Mouse (Mus musculus): ENCODE measurements around the gene Agfg1. TPM values are rescaled to one million over a fixed set of nuclear protein-coding genes. Genes with fewer than 3 reads are reported as not detected.
A peak's percentile ranks its signal among the peaks of the same experiment; 100 is the strongest.

The Agfg1 gene
- total RNA-seq (2021): 10 to 100 TPM; 81.8 to 90.3 TPM
- long read RNA-seq, experiment 1, transcript Agfg1-204 (13 exons, 2,352 nt): minor isoform, 5 of 89 reads
- long read RNA-seq, experiment 1, transcript Agfg1-208 (13 exons, 2,991 nt): major isoform, 37 of 89 reads
- long read RNA-seq, experiment 1, transcript Agfg1-205 (12 exons, 2,078 nt): minor isoform, 5 of 89 reads
- long read RNA-seq, experiment 1, partial matches to known transcripts: 3 of 89 reads
- long read RNA-seq, experiment 1, other reads (novel, unspliced or antisense): 39 of 89 reads
- long read RNA-seq, experiment 2, transcript Agfg1-208 (13 exons, 2,991 nt): major isoform, 25 of 74 reads
- long read RNA-seq, experiment 2, transcript Agfg1-205 (12 exons, 2,078 nt): minor isoform, 7 of 74 reads
- long read RNA-seq, experiment 2, transcript Agfg1-204 (13 exons, 2,352 nt): minor isoform, 7 of 74 reads
- long read RNA-seq, experiment 2, partial matches to known transcripts: 4 of 74 reads
- long read RNA-seq, experiment 2, other reads (novel, unspliced or antisense): 29 of 74 reads

DNA sequence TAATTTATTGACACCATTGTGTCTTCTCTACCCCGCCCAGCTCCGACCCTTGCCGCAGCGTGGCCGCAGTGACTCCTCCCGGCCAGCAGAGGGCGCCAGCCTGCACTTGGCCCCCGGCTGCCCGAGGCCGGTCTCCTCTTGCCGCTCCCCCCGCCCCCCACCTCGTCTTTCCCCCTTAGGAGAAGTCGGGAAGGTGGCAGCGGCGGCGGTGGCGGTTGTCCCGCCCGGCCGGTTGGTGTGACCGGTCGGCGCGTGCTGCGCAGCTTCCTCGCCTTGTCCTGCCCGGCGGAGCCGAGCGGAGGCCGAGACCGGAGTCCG, at the start of gene Agfg1:
TSS of gene Agfg1 (plus strand) at position 188 of the 318 bp plus-strand sequence.
- intact Hi-C loops (cut with DNase I): no loop called here

DNA sequence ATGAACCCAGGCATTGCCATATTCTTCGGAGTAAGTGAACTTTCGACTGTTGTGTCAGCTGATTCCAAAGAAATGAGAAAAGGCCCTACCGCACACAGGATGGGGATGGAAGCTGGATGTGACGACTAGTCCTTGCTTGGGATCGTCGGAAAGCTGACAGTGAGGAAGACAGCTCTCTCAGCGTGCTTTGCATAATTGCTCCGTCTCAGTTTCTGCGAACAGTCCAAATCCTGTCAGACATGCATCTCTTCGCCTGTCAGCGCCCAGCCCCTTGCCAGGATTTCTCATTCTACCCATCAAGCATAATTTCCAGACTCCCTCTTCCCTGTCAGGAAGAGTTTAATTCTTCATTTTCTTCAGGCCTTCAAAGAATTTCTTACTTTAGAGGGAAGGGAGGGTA, 48.2 kb upstream of the Agfg1 start:
- no peak for DNase-seq (ENCODE audit: low spot score in 2 of 2)
- intact Hi-C loops (cut with DNase I): no loop called here

More for the DNA sequence above, at the start of gene Agfg1:
- DNase-seq (ENCODE audit: low spot score in 2 of 2): peak; percentile 91 to 95

DNA sequence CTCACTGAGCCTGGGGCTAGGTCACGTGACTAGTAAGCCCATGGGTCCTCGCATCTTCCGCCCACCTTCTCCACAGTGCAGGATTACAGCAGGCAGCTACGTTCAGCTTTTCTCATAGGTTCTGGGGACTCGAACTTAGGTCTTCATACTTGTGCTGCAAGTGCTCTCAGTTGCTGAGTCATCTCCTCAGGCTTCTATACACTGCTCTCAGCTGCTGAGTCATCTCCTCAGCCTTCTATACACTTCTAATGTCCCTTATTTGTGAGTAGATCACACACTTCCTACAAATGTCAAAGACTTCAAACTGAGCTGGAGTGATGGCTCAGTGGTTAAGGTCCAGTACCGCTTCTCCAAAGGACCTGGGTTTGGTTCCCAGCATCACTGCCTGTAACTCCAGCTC, 47.0 kb upstream of the Agfg1 start:
- intact Hi-C loops (cut with DNase I): no loop called here
- no peak for DNase-seq (ENCODE audit: low spot score in 2 of 2)

DNA sequence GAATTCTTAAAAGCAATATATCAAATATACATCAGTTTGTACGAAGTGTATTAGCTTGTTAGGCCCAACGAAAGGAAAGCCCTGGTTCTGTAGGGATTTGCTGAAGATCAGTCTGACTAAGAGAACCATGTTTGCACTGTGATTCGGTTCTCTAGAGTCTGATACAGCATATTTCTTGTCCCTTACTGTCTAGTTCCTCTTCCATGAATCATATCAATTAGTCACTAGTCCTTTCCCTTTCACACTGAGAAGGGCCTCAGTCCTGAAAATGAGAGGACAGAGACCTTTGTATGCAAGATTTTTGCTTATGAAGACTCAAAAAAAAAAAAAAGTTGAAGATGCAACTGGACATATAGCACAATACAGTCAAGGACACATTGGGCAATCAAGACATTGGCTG, 46.2 kb upstream of the Agfg1 start:
- no peak for DNase-seq (ENCODE audit: low spot score in 2 of 2)

DNA sequence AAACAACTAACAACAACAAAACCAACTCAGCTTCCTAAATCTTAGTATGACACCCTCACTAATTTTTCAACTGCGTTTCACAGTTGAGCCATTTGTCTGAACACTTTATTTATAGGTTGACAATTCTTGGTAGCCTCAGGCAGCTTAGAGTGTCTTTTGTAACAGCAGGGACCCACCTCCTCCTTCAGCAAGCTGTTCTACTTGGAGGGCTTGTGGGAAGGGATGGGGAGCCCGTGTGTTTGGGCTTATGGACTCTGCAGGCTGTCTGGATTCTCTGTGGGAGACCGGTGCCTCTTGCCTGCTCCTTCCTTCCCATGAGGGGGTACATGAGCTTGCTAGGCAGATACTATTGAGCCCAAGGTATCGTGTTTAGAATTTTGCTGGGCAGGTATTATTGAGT, 45.3 kb upstream of the Agfg1 start:
- DNase-seq (ENCODE audit: low spot score in 2 of 2): peak; percentile 49 to 72
- intact Hi-C loops (cut with DNase I): no loop called here

More for the DNA sequence above, 46.2 kb upstream of the Agfg1 start:
- intact Hi-C loops (cut with DNase I): no loop called here

DNA sequence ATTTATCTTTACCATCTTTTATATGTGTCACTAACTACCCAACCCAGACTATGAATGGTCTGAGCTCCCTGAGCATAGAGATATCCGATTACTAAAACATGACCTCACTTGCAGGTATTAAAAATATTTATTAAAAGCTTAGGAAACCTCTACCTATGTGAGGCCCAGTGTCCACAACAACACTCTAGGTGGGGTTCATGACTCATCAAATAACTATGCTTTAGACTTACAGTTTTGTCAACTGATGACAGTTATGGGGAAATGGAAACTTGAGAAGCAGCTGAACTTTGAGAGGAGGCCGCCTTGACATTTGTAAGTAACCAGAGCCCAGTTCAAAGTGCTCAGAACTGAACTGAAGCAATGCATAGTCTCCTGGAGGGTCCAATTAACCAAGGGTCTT, 44.1 kb upstream of the Agfg1 start:
- no peak for DNase-seq (ENCODE audit: low spot score in 2 of 2)
- intact Hi-C loops (cut with DNase I): no loop called here

DNA sequence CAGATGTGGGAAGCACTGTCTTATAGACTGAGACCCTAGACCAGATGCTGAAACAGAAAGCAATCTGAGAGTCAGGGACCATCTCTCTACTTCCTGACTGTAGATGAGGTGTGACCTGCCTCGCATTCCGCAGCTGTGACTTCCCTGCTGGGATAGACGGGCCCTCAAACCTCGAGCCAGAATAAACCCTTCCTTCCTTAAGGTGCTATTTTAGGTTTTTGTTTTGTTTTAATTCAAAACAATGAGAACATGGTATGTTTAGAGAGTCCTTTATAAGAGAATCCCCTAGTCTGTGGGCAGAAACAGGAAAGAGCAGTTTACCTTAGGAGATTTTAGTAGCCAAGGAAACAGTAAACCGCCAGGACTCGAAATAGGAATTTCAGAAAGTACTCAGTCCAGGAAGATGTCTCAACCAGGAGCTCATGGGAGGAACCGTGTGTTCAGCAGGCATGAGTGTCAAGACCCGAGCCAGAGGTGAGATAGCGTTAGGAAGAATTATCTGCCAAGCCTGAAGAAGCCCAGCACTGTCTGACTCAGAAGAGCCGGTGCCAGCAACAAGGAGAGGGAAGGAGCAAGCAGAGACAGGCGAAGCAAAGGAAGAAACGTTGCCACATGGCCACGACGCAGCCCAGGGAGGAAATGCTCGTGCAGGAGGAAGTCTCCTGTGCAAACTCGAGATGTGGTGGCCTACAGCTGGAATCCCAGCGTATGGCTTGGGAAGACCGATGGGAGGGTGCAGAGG, 43.4 kb upstream of the Agfg1 start:
- intact Hi-C loops (cut with DNase I): no loop called here
- DNase-seq (ENCODE audit: low spot score in 2 of 2): no peak

DNA sequence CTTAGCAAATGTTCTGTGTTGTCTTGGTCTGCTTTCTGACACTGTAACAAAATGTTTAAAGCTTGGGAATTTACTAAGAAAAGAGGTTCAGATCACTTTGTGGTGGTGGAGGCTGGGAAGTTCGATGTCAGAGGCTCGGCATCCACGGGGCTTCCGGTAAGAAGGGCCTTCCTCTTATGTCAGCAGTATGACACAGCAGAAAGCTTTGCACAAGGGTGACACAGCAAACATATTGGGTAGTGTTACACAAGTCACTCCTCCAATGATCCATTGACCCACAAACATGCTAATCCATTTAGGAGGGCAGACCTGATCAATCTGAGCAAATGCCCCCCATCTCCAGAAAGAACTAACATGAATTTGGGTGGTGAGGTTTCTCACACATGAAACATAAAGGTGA, 42.2 kb upstream of the Agfg1 start:
- intact Hi-C loops (cut with DNase I): no loop called here
- no peak for DNase-seq (ENCODE audit: low spot score in 2 of 2)

DNA sequence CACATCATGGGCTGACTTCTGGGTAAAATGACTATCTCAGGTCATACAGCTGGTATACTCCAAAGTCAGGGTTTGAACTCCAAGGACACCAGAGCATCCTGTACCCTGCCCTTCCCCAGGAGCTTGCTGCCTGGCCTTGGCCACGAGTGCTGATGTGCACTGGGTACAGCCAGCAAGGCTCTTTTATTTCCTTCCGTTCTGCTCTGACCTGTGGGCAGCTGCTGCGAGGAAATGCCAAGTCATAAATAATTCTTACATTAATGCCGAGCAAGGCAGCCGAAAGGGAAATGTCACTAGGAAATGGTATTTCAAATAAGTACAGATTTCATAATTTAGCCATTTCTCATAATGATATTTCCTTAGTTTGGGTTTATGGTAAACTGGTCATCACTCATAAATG, 41.0 kb upstream of the Agfg1 start:
- intact Hi-C loops (cut with DNase I): no loop called here
- DNase-seq (ENCODE audit: low spot score in 2 of 2): no peak

DNA sequence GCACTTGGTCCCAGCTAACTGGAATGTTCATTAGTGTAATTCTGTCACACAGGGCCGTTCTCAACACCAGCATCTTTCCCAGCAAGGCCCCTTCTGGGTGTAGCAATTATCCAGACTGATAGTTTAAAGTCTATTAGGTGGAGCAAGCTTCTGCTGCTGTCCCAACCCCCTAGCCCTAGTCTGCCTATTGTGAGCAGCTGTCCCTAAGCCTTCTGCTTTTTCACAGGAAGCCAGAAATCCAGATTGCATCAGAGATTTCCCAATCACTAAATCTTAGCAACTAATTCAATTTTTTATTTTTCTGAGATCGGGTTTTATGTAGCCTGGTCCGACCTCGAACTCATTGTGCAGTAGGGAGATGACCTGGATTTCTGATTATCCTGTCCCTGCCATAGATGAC, 40.4 kb upstream of the Agfg1 start:
- intact Hi-C loops (cut with DNase I): no loop called here
- DNase-seq (ENCODE audit: low spot score in 2 of 2): no peak

DNA sequence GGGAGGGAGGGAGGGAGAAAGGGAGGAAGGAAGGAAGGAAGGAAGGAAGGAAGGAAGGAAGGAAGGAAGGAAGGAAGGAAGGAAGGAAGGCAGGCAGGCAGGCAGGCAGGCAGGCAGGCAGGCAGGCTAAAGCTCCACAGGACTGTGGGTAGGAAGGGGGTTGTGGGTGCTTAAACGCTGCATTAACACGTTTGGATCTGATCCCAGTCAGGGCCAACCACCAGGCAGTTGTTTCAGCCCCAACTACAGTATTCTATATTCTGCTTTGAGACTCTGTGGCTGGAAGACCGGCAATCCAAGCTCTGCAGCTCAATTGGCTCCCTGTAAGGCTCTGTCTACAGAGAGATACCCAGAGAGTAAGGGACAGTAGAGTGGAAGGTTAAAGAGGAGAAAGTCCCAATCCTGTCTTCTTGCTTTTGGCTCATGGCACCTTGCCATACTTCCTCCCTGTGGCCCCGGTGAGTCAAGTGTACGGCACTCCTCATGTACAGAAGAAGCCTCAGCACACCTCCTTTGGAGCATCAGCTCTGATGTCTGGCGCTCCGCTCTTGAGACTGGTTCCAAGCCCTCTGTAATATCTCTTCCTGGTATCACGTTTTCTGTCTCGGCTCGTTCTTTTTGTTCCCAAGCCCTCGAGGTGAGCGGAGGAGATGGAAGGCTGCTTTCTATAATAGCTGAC, 38.0 kb upstream of the Agfg1 start:
- DNase-seq (ENCODE audit: low spot score in 2 of 2): no peak
- intact Hi-C loops (cut with DNase I): no loop called here

DNA sequence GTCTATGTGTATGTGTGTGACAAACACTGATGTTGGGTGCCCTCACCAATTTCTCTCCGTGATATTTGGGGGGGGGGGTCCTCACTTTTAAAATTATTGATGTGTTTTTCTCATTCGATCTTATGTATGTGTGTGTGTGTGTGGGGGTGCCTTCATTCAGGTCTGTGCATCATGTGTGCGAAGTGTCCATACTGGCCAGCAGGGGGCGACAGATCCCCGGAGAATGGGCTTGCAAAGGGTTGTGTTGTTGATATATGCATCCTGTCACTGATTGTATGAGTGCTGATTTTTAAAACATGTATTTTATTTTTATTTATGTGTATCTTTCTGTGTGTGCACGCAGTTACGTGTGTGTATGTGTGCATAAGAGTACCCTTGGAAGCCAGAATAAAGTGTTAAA, 35.7 kb upstream of the Agfg1 start:
- DNase-seq (ENCODE audit: low spot score in 2 of 2): no peak
- intact Hi-C loops (cut with DNase I): no loop called here

DNA sequence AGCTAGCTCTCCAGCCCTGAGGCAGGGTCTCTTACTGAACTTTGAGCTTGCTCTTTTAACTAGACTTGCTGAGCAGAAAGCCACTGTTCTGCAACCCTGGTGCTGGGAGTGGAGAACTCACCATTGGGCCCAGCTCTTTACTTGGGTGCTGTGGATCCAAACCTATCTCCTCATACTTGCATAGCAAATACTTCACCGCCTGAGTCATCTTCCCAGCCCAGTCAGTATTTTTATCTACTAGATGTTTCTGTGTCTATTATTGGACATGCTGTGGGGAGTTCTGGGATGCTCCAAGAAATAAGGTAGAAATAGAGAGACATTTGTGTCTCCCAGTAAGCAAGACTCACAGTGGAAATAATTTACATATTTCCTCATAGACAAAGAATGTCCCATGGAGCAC, 35.2 kb upstream of the Agfg1 start:
- intact Hi-C loops (cut with DNase I): no loop called here
- DNase-seq (ENCODE audit: low spot score in 2 of 2): peak; percentile 11 to 33

DNA sequence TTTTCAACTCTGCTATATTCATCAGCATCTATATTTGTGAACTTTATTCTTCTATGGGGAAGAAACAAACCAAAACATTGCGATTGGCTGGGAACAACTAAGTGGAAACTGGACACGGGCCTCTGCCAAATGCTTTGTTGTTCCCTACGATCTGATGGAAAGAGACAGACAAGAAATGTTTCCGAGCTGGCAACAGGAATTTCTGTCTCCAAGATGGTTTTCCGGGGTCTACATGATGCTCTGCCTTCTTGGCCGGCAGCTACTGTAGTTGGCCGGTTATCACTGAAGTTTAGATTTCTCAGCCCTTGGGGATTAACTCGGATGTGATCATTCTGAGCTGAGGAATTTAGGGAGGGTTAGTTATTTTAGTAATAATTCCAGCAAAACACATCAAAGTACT, 32.9 kb upstream of the Agfg1 start:
- DNase-seq (ENCODE audit: low spot score in 2 of 2): no peak
- intact Hi-C loops (cut with DNase I): no loop called here

DNA sequence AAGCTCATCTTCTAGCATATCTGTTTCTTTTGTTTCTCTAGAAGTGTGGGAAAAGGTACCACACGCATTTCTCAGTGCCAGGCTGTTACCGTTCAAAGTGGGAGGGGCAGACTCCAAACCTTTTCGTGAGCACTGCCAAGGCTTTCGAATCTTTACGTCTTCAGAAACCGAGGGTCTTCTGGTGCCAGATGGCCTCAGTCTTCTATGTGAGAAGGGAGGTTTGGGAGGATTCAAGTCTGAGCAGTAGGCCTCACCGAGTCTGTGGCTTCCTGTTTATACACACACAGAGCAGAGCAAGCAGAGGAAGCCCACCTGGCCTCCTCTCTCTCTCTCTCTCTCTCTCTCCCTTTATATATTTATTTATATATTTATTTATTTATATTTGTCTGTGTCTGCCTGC, 32.1 kb upstream of the Agfg1 start:
- intact Hi-C loops (cut with DNase I): no loop called here
- DNase-seq (ENCODE audit: low spot score in 2 of 2): no peak

DNA sequence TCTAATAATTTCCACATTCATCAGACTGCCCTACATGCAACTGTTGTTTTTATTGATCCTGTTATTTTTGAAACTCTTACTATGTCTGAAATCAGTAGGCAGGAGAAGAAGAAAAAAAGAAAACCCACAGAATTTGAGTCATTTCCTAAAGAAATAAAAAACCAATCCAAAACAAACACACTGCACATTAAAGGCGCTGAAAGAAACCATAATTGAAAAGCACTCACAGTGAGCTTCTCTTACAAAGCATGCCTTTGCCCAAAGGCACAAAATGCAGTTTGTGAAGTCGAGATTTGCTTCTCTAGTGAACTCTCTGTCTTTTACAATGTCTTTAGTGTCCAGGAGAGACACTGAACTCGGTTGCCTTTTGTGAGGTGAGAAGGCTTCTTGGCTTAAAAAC, 30.7 kb upstream of the Agfg1 start:
- DNase-seq (ENCODE audit: low spot score in 2 of 2): no peak
- intact Hi-C loops (cut with DNase I): no loop called here

DNA sequence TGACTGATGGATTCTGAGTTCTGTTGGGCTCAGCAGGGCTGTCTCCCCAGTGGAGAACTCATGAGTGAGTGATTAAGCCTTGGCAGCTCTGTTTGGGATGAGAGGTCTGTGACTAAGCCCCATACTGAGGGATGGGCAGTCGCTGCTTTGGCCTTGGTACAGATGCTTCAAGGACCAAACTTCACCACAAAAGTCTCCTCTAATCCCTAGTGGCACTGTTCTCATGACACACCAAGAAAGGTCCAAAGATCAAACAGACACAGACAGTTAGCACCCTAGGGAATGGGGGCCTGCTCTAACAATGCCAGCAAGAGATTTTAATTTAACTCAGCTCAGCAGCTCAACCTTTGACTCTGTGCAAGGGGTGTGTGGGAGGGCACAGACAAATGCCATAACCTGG, 27.5 kb upstream of the Agfg1 start:
- DNase-seq (ENCODE audit: low spot score in 2 of 2): no peak
- intact Hi-C loops (cut with DNase I): no loop called here

DNA sequence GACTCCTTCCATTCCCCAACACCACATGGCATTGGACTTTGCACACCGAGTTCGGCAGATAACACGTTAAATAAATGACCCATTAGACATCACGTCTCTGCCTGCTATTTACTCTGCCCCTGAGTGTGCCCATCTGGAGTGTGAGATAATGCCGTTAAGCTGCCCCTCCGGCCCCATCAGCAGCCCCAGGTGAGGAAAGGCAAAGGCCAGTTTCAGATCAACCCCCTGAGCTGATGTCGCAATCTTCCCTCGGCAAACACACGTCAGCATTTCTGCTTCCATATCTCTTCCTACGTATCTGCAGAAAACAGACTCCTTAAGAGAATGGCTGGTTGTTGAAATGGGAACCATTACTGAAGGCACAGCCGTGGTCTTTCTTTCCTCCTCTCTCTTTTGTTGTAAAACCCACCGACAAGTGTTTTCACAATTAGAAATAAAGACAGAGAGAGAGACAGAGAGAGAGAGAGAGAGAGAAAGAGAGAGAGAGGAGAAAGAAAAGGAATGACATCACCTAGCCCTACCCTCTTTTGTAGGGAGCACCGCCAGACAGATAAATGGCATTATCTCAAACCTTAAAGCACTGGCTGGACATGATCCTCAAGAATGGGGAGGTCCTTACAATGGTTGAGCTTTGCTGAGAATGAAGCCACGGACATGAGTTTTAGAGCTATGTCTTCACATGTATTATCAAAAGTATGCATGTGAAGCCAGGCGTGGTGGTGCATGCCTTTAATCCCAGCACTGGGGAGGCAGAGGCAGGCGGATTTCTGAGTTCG, 23.2 kb upstream of the Agfg1 start:
- no peak for DNase-seq (ENCODE audit: low spot score in 2 of 2)
- intact Hi-C loops (cut with DNase I): no loop called here

DNA sequence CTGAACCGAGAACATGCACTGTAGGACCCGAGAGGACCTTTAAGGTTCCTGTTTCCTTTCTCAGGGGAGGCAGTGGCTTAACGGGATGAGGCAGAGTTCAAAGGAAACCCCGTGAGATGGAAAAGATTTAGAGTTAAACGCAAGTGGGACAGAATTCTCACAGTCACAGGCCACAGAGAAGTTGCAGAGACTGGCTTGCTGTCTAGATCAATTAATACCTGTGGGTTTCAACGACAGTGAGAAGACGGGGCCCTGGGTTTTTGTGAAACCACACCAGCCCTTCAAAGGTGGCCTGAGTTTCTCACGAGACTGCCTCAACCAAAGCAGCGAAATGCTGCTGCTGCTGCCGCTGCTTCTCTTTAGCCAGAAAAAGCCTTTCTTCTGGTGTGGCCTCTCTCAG, 19.9 kb upstream of the Agfg1 start:
- no peak for DNase-seq (ENCODE audit: low spot score in 2 of 2)
- intact Hi-C loops (cut with DNase I): no loop called here

DNA sequence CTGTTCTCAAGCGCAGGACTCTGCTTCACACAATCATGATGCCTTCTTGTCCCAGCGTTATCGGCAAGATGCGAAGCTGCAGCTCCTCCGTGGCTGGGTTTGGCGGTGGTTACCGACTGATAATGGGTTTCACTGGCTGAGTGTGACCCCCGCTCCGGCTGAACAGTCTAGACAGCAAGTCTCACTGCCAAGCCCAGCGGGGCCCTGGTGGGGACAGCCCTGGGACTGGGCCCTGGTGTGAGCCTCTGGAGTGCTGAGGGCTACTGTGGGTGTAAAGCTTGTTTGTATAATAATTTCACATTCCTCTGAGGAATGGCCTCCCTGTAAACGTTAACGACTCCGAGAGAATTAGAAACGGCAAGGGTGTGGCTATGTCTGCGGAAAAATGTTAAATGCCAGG, 19.1 kb upstream of the Agfg1 start:
- DNase-seq (ENCODE audit: low spot score in 2 of 2): no peak
- intact Hi-C loops (cut with DNase I): no loop called here
